Mouse (Mus musculus): ENCODE measurements at regions not wholly inside any gene's neighbourhood (a gene's known extent, or its start where the extent isn't known, plus 50 kb on each side); places are given as distances from the start of the nearest gene placed in this dataset.

GRCm38 (mm10) chr15:51038968-51039367 is 2845.7 kb upstream of the Gm7489 start:
- TF ChIP-seq CTCF (IDR thresholded peaks at IDR 0.05; ENCODE audit: borderline replicate concordance, control insufficient read depth, extremely low read depth, insufficient read depth, low read length, poor library complexity) = no peak
- TF ChIP-seq POLR2A (IDR thresholded peaks at IDR 0.05; ENCODE audit: control insufficient read depth, extremely low read depth, insufficient read depth, low read length, poor library complexity) = no peak

Measured in thymus, adult 2 months (tissue).